Mouse (Mus musculus): Measurements from ENCODE around the gene Bcl11b. TPM values are rescaled to one million over a fixed set of nuclear protein-coding genes. Genes with fewer than 3 reads are reported as not detected.

Gene Bcl11b
- polyA plus RNA-seq, 1 experiment from 2014 or later = 2.6 TPM

DNA sequence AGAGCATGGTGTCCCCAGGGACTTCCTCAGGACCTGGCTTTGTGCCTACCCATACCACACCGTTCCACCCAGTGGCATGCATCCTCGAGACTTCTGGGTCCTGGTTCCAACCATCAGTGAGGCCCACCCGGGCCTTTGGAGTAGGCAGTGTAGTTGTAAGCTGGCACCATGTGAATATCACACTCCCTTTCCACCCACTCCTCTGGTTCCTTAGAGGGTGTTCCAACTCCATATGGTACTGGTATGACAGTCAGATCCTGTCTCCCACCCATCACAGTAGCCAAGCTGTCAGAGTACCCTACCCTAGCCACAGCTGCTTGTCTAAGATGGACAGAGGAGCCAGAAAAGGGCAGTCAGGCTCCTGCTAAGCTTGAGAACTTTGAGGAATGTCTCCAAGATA lies 112.0 kb downstream of the Bcl11b start:
- Histone ChIP-seq H3K9ac (replicated peaks; ENCODE audit: low read length) (no peak overlapping the region), H3K4me2 (replicated peaks; ENCODE audit: low read depth, low read length) (no peak overlapping the region), H3K4me3 (ENCODE audit: low read length) (no peak overlapping the region), H3K27ac (ENCODE audit: low read length) (no peak overlapping the region), H3K27me3 (ENCODE audit: insufficient read depth, low read length) (no peaks in the 10 kb centered on the region), H3K9me3 (ENCODE audit: low read length) (no peaks in the 10 kb centered on the region), H3K36me3 (ENCODE audit: insufficient read depth, low read length) (no peaks in the 10 kb centered on the region), H3K4me1 (ENCODE audit: insufficient read depth, low read length) (peaks cover 5% of the 10 kb centered on the region)
- no peak for ATAC-seq (ENCODE audit: low FRiP score, low TSS enrichment)
- WGBS = 84% methylated on average over 3 of the region's 3 CpGs

DNA sequence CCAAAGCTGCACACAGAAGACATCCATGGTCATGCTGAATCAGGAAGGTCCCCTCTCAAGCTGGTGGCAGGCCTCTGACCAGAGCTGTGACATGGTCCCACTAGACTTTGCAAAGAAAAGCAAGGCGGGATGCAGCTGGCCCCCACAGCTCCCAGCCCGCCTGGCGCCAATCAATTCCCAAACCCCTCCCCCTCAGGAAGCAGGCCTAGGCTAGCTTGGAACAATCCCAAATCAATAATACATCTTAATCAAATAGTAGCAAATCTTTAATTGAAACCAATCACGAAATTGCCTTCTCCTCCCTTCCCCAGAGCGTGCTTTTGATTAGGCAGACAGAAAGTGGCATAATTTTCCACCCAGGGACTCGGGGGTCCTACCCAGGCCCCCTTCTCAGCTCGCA lies 113.1 kb downstream of the Bcl11b start:
- no peaks in the 10 kb centered on the region for H3K27me3 ChIP-seq (ENCODE audit: insufficient read depth, low read length)
- no peak overlapping the region for H3K9ac ChIP-seq (replicated peaks; ENCODE audit: low read length)
- peaks cover 5% of the 10 kb centered on the region for H3K4me1 ChIP-seq (ENCODE audit: insufficient read depth, low read length)
- H3K4me3 ChIP-seq (ENCODE audit: low read length) = no peak overlapping the region
- H3K36me3 ChIP-seq (ENCODE audit: insufficient read depth, low read length) = no peaks in the 10 kb centered on the region
- ATAC-seq (ENCODE audit: low FRiP score, low TSS enrichment) = no peak
- H3K4me2 ChIP-seq (replicated peaks; ENCODE audit: low read depth, low read length) = no peak overlapping the region
- no peak overlapping the region for H3K27ac ChIP-seq (ENCODE audit: low read length)
- H3K9me3 ChIP-seq (ENCODE audit: low read length) = no peaks in the 10 kb centered on the region
- WGBS = 80% methylated on average over 7 of the region's 7 CpGs

DNA sequence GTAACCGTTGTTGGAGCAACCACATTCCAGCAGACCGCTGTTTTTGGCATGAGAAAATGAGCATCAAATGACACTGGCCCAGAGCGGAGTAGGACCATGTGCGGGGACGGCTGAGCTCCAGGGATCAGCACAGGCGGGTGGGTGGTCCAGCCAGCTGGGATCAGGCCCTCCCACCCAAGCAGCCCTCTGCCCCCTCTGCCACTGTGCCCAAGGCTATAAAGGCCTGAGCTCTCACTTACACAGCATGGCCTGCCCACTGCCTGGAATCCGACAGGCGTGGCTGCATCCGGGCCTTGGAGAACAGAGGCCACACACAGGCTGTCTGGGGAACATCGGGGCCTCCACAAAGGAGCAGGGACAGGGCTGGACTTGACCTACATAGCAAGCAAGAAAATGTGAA lies 113.6 kb downstream of the Bcl11b start:
- no peak overlapping the region for H3K27ac ChIP-seq (ENCODE audit: low read length)
- H3K9ac ChIP-seq (replicated peaks; ENCODE audit: low read length) = no peak overlapping the region
- no peak overlapping the region for H3K4me2 ChIP-seq (replicated peaks; ENCODE audit: low read depth, low read length)
- H3K27me3 ChIP-seq (ENCODE audit: insufficient read depth, low read length) = no peaks in the 10 kb centered on the region
- peak; percentile 69; the same call in 1 of the 2 replicates for ATAC-seq (ENCODE audit: low FRiP score, low TSS enrichment)
- no peak overlapping the region for H3K4me3 ChIP-seq (ENCODE audit: low read length)
- no peaks in the 10 kb centered on the region for H3K9me3 ChIP-seq (ENCODE audit: low read length)
- peaks cover 5% of the 10 kb centered on the region for H3K4me1 ChIP-seq (ENCODE audit: insufficient read depth, low read length)
- WGBS = 35% methylated on average over 10 of the region's 10 CpGs
- H3K36me3 ChIP-seq (ENCODE audit: insufficient read depth, low read length) = no peaks in the 10 kb centered on the region

DNA sequence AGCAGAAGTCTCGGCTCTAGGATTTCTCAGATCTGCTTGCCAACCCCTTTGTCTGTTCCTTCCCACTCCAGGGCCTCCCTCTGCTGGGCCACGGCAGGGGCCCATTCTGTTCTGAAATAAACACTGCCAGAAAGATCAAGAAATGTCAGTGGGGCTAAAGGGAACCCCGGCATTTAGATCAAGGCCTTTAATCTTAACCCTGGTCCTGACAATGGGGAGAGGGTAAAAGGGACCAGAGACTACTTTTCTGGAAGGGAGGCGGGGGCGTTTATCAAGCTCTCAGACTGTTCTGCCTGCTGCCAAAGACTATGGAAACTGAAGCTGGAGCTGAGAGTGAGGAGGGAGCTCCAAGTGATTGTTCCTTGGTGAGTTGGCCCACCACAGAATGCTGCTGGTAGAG lies 114.8 kb downstream of the Bcl11b start:
- 62% methylated on average over 5 of the region's 5 CpGs for WGBS
- no peak for ATAC-seq (ENCODE audit: low FRiP score, low TSS enrichment)
- Histone ChIP-seq H3K9ac (replicated peaks; ENCODE audit: low read length) (no peak overlapping the region), H3K4me3 (ENCODE audit: low read length) (no peak overlapping the region), H3K4me1 (ENCODE audit: insufficient read depth, low read length) (peaks cover 5% of the 10 kb centered on the region), H3K4me2 (replicated peaks; ENCODE audit: low read depth, low read length) (no peak overlapping the region), H3K36me3 (ENCODE audit: insufficient read depth, low read length) (no peaks in the 10 kb centered on the region), H3K27ac (ENCODE audit: low read length) (no peak overlapping the region), H3K27me3 (ENCODE audit: insufficient read depth, low read length) (no peaks in the 10 kb centered on the region), H3K9me3 (ENCODE audit: low read length) (no peaks in the 10 kb centered on the region)

DNA sequence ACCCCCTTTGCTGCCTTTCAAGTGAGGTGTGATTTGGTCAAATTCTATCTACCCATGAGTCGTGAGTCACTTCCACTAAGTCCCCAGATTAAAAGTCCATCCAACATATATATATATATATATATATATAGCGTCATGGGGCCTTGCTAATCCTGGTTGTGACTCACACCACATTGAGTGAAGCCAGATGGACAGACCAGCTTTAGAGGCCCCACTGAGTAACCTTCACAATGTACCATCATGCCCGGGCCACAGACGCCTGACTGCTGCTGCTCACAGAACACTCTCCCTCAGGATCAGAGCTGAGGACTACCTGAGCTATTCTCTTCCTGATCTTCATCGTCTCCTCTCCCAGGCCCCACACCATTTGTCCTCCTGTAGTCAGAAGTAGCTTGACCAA lies 115.4 kb downstream of the Bcl11b start:
- no peak overlapping the region for H3K9ac ChIP-seq (replicated peaks; ENCODE audit: low read length)
- no peak overlapping the region for H3K27ac ChIP-seq (ENCODE audit: low read length)
- H3K4me2 ChIP-seq (replicated peaks; ENCODE audit: low read depth, low read length) = no peak overlapping the region
- H3K4me1 ChIP-seq (ENCODE audit: insufficient read depth, low read length) = peaks cover 5% of the 10 kb centered on the region
- H3K27me3 ChIP-seq (ENCODE audit: insufficient read depth, low read length) = no peaks in the 10 kb centered on the region
- ATAC-seq (ENCODE audit: low FRiP score, low TSS enrichment) = no peak
- WGBS = 70% methylated on average over 5 of the region's 5 CpGs
- H3K4me3 ChIP-seq (ENCODE audit: low read length) = no peak overlapping the region
- H3K9me3 ChIP-seq (ENCODE audit: low read length) = no peaks in the 10 kb centered on the region
- H3K36me3 ChIP-seq (ENCODE audit: insufficient read depth, low read length) = no peaks in the 10 kb centered on the region

DNA sequence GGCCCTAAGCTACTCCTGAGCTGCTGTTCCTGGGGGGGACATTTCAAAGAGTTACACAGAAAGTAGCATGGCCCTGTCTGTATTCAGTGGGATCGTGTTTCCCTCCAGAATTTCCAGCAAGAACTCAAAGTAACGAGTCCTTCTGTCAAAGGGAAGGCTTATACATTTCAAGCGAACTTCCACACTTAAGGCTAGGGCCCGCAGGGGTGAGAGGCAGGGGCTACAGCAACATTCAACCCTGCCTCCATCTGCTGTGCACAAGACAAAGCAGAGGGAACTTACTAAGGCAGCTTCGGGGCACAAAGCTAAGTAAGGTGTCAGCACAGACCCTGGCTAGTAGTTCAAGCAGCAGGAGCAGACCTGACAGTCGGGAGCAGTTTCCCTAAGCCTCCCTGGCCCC lies 115.8 kb downstream of the Bcl11b start:
- Histone ChIP-seq H3K36me3 (ENCODE audit: insufficient read depth, low read length) (no peaks in the 10 kb centered on the region), H3K9me3 (ENCODE audit: low read length) (no peaks in the 10 kb centered on the region), H3K27ac (ENCODE audit: low read length) (no peak overlapping the region), H3K4me2 (replicated peaks; ENCODE audit: low read depth, low read length) (no peak overlapping the region), H3K27me3 (ENCODE audit: insufficient read depth, low read length) (no peaks in the 10 kb centered on the region), H3K9ac (replicated peaks; ENCODE audit: low read length) (no peak overlapping the region), H3K4me3 (ENCODE audit: low read length) (no peak overlapping the region), H3K4me1 (ENCODE audit: insufficient read depth, low read length) (peaks cover 5% of the 10 kb centered on the region)
- WGBS = 54% methylated on average over 6 of the region's 6 CpGs
- no peak for ATAC-seq (ENCODE audit: low FRiP score, low TSS enrichment)

DNA sequence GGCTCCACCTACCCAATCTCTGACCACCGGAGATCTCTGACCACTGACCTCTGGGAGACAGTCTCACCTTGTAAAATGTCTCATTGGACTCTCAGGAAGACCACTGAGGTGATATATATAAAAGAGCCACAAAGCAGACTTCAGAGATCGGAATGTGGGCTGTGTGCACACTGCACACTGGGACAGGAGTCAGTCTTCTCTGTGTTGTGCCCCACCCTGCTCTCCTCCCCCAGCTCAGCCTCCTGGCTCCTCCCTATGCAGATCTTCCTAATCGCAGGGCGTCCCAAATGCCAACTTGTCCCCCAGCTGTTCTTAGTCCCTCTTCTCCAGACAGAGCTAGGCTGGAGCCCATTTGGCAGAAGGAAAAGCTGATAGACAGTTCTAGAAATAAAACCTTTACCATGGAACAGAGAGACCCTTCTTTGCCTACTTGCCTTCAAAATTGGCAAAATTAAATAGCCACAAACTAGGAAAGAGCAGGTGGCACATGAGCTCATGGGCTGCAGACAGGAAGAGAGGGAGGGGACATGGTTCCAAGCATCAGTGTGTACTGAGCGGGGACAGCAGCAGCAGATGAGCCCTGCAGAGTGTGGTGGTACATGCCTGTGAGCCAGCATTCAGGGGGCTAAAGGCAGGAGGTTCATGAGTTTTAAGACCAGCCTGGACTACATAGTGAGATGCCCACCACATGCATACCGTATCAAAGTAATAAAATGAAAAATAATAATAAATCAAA lies 118.9 kb downstream of the Bcl11b start:
- Histone ChIP-seq H3K36me3 (ENCODE audit: insufficient read depth, low read length) (no peaks in the 10 kb centered on the region), H3K9me3 (ENCODE audit: low read length) (no peaks in the 10 kb centered on the region), H3K27me3 (ENCODE audit: insufficient read depth, low read length) (no peaks in the 10 kb centered on the region), H3K4me1 (ENCODE audit: insufficient read depth, low read length) (no peaks in the 10 kb centered on the region), H3K9ac (replicated peaks; ENCODE audit: low read length) (no peak overlapping the region), H3K4me2 (replicated peaks; ENCODE audit: low read depth, low read length) (no peak overlapping the region), H3K27ac (ENCODE audit: low read length) (no peak overlapping the region), H3K4me3 (ENCODE audit: low read length) (no peak overlapping the region)
- no peak for ATAC-seq (ENCODE audit: low FRiP score, low TSS enrichment)
- 64% methylated on average over 6 of the region's 6 CpGs for WGBS

DNA sequence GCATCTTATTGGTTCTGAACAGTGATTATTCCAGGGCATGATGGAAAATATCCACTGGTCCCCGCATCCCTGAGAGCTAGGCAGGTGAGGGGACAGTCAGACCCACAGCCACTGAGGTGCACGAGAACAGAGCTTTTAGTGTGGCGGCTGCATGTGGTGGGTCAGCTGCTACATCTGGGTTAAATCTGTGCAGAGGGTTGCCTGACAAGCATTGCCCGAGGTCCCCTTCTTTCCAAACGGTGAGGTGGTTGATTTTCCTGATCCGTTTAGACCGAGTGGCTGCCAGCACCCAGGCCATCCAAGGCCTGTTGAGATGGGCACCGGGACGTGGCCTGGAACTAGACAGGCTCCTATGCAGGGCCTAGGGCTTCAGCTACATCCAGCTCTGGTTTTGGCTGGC lies 121.7 kb downstream of the Bcl11b start:
- no peak overlapping the region for H3K4me2 ChIP-seq (replicated peaks; ENCODE audit: low read depth, low read length)
- H3K27ac ChIP-seq (ENCODE audit: low read length) = no peak overlapping the region
- peaks cover 6% of the 10 kb centered on the region for H3K9me3 ChIP-seq (ENCODE audit: low read length)
- no peak overlapping the region for H3K4me3 ChIP-seq (ENCODE audit: low read length)
- no peaks in the 10 kb centered on the region for H3K36me3 ChIP-seq (ENCODE audit: insufficient read depth, low read length)
- WGBS = 82% methylated on average over 9 of the region's 9 CpGs
- no peaks in the 10 kb centered on the region for H3K4me1 ChIP-seq (ENCODE audit: insufficient read depth, low read length)
- H3K9ac ChIP-seq (replicated peaks; ENCODE audit: low read length) = no peak overlapping the region
- no peak for ATAC-seq (ENCODE audit: low FRiP score, low TSS enrichment)
- H3K27me3 ChIP-seq (ENCODE audit: insufficient read depth, low read length) = no peaks in the 10 kb centered on the region

DNA sequence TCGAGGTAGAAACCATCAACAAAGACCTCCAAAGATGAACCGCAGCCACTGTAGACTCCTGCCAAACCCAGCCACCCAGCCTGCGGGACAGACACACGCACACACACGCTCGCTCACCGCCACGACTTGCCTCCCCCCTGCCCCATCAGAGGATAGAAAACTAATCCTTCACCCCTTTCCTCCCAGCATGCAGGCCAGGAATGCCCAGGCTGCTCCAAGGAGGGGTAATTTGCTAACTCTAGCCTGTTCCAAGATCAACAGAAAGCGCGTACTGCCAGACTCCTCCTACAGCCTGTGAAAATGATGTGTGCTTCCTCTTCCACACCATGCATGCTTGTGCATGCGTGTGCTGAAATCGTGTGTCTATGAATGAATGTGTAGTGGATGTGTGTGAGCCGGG lies 122.7 kb downstream of the Bcl11b start:
- Histone ChIP-seq H3K36me3 (ENCODE audit: insufficient read depth, low read length) (no peaks in the 10 kb centered on the region), H3K27ac (ENCODE audit: low read length) (no peak overlapping the region), H3K4me2 (replicated peaks; ENCODE audit: low read depth, low read length) (no peak overlapping the region), H3K4me3 (ENCODE audit: low read length) (no peak overlapping the region), H3K4me1 (ENCODE audit: insufficient read depth, low read length) (no peaks in the 10 kb centered on the region), H3K9ac (replicated peaks; ENCODE audit: low read length) (no peak overlapping the region), H3K9me3 (ENCODE audit: low read length) (peaks cover 7% of the 10 kb centered on the region), H3K27me3 (ENCODE audit: insufficient read depth, low read length) (no peaks in the 10 kb centered on the region)
- WGBS = 69% methylated on average over 13 of the region's 13 CpGs
- no peak for ATAC-seq (ENCODE audit: low FRiP score, low TSS enrichment)

DNA sequence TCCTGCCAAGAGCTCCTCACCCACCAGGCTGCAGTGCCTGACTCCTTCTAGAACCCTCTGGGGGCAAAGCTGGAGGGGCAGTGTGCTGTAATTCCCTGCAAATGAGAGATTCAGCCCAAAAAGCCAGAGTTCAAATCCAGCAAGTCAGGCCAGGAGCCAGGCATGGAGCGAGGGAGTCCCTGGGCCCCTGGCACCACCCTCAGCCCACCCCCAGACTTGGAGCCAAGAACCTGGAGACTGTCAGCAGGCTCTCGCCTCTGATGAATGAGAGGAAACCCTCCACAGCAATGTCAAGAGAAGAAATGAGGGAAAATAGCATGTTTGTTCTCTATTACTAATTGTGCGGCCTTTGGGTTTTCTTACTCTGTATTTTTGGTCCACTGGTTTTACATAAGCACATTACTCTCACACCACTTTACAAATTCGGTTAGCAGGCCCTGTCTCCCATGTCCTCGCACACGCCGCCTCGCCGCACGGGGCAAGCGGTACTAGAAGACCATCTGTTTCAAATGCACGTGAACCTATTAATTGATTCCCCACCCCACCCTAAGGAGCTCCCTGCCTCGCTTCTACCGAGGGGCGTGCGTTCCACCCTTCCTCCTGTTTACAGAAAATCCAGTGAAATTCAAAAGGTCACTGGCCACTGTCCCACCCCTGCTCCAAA lies 124.2 kb downstream of the Bcl11b start:
- no peaks in the 10 kb centered on the region for H3K27me3 ChIP-seq (ENCODE audit: insufficient read depth, low read length)
- H3K27ac ChIP-seq (ENCODE audit: low read length) = no peak overlapping the region
- ATAC-seq (ENCODE audit: low FRiP score, low TSS enrichment) = no peak

More for the DNA sequence above, 124.2 kb downstream of the Bcl11b start:
- no peak overlapping the region for H3K4me3 ChIP-seq (ENCODE audit: low read length)
- no peak overlapping the region for H3K9ac ChIP-seq (replicated peaks; ENCODE audit: low read length)
- no peak overlapping the region for H3K4me2 ChIP-seq (replicated peaks; ENCODE audit: low read depth, low read length)
- H3K36me3 ChIP-seq (ENCODE audit: insufficient read depth, low read length) = no peaks in the 10 kb centered on the region
- WGBS = 89% methylated on average over 16 of the region's 16 CpGs
- no peaks in the 10 kb centered on the region for H3K4me1 ChIP-seq (ENCODE audit: insufficient read depth, low read length)
- H3K9me3 ChIP-seq (ENCODE audit: low read length) = peaks cover 7% of the 10 kb centered on the region

All from kidney, embryonic 16.5 days (tissue).